Mouse (Mus musculus) erythroblast, embryonic 14.5 days (primary cell): Measurements from ENCODE around the gene Spata48. TPM values are rescaled to one million over a fixed set of nuclear protein-coding genes. Genes with fewer than 3 reads are reported as not detected.

Experiments
- H3K27me3 ChIP-seq: 2 replicates; pipeline ENCODE4 v1.6.1; 2012; ENCODE audit warnings: inconsistent platforms; ENCODE audit not compliant: control insufficient read depth
- H3K36me3 ChIP-seq: 2 replicates; pipeline ENCODE4 v1.6.1; 2012; ENCODE audit warnings: mild to moderate bottlenecking, inconsistent platforms; ENCODE audit not compliant: control insufficient read depth
- H3K4me1 ChIP-seq: 2 replicates; pipeline ENCODE4 v1.6.1; 2012; ENCODE audit warnings: inconsistent platforms; ENCODE audit not compliant: control insufficient read depth
- H3K4me3 ChIP-seq: replicated peaks from 2 replicates; pipeline ENCODE3; 2012; ENCODE audit warnings: moderate library complexity, mild to moderate bottlenecking, inconsistent platforms
- H3K9me3 ChIP-seq: 2 replicates; pipeline ENCODE4 v1.6.1; 2012; ENCODE audit warnings: low read length, inconsistent platforms, mixed read lengths; ENCODE audit not compliant: control insufficient read depth
- GATA1 ChIP-seq: IDR thresholded peaks from 2 replicates; pipeline ENCODE4 v1.6.1; 2012; ENCODE audit warnings: low read length, inconsistent platforms, mixed read lengths
- TAL1 ChIP-seq: IDR thresholded peaks from 3 replicates; pipeline ENCODE4 v1.6.1; 2012; ENCODE audit warnings: low read length, inconsistent platforms, mixed read lengths
- polyA plus RNA-seq: library from polyadenylated mRNA; stranded (reverse); fragments of >175 nt; gene quantifications from 2 replicates; pipeline ENCODE4 v1.2.3, GENCODE M21; 2012

Spata48 gene
- 0.16 and 0.26 TPM in 2 replicates for polyA plus RNA-seq

- no peak for TF ChIP-seq GATA1
- TF ChIP-seq TAL1, result no peak
- H3K27me3 ChIP-seq, result no peaks in the 10 kb centered on the region
- H3K4me3 ChIP-seq, result peak within 1 kb of the TSS; percentile 88
- no peaks in the 10 kb centered on the region for H3K9me3 ChIP-seq
- H3K4me1 ChIP-seq, result peaks cover 19% of the 10 kb centered on the region
- H3K36me3 ChIP-seq, result no peaks in the 10 kb centered on the region
Measured at GRCm38 (mm10) chr11:11461635-11462560, at the start of gene Spata48, which contains the start of gene Zpbp. Gene Spata48, plus strand, starts transcription at chr11:11462094. Gene Zpbp, minus strand, starts transcription at chr11:11462408.

DNA sequence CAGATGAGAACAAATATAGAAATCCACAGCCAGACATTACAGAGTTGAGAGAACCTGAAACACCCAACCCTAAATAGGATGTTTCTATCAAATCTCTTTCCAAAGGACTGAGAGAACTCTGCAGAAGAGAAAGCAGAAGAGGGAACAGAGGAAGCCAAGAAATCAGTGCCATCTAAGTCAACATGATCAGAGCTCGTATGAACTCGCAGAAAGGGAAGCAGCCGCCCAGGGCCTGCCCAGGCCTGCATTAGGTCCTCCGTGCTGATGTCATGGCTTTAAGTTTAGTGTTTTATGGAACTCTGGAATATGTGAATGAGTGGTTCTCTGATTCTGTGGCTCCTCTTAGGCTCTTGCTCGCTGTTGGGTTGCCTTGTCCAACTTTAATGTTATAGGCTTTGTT lies 47.7 kb upstream of the Spata48 start:
- no peak overlapping the region for H3K4me3 ChIP-seq
- no peaks in the 10 kb centered on the region for H3K9me3 ChIP-seq
- H3K27me3 ChIP-seq, result no peaks in the 10 kb centered on the region
- no peak for TF ChIP-seq GATA1
- TF ChIP-seq TAL1, result no peak
- no peaks in the 10 kb centered on the region for H3K36me3 ChIP-seq
- H3K4me1 ChIP-seq, result no peaks in the 10 kb centered on the region

DNA sequence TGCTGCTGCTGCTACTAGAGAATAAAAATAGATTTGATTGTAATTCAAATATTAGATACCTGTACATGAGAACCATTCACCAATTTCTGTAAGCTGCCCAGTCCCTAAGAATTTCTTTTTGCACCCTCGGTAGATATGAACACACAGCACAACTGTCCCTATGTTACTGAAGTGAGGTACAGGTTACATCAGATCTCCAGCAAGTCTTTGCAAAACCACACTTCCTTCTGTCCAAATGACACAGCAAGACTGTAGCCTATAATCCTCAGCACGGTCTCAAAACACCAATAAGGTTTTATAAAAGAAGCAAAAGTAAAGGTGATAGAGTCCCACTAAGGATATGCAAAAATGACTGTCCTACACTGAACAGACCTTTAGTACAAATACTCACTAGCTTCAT lies 44.5 kb upstream of the Spata48 start:
- Histone ChIP-seq H3K9me3 (no peaks in the 10 kb centered on the region), H3K36me3 (no peaks in the 10 kb centered on the region), H3K4me3 (no peak overlapping the region), H3K4me1 (no peaks in the 10 kb centered on the region), H3K27me3 (no peaks in the 10 kb centered on the region)
- no peak for TF ChIP-seq GATA1

DNA sequence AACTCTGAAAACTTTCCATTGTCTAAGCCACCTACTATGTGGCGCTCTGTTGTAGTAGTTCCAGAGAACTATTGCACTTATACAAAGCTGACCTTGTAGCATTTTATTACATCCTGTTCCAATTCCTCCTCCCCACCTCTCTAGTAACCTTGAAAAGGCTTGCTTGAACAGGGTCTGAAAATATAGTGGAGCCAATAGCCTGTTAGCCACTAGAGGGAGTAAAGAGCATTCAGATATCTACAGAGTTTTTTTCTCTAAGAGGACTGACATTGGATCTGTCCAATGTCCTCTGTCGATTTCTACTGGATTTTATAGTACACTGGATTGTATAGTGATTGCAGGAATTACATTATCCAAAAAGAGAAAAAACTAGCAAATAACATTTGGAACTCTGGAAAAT lies 6.9 kb upstream of the Spata48 start:
- Histone ChIP-seq H3K4me3 (no peak overlapping the region), H3K4me1 (no peaks in the 10 kb centered on the region), H3K36me3 (no peaks in the 10 kb centered on the region), H3K27me3 (no peaks in the 10 kb centered on the region), H3K9me3 (no peaks in the 10 kb centered on the region)
- TF ChIP-seq GATA1 (no peak), TAL1 (no peak)

GRCm38 (mm10) chr11:11462561-11462890 lies 632 bp downstream of the Spata48 start:
- TF ChIP-seq TAL1 (no peak), GATA1 (no peak)
- Histone ChIP-seq H3K36me3 (no peaks in the 10 kb centered on the region), H3K9me3 (no peaks in the 10 kb centered on the region), H3K4me1 (peaks cover 19% of the 10 kb centered on the region), H3K27me3 (no peaks in the 10 kb centered on the region), H3K4me3 (peak overlapping the region; percentile 88)

DNA sequence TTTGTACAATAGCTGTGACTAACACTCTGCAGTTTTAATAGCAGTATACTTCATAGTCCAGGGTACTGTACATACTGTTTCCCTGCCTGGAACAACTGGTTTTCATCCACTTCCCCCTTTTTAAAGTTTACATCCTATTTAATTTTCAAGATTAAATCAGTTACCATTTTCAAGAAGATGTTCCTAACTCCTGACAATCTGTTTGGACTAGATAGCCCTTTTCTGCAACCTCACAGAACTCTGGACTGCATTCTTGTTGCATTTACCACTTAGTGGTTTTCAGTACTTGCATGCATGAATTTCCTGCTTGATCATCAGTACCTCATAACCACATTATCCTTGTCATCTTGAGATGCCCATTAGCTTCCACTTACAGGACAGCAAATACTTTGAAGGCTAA lies 7.0 kb downstream of the Spata48 start:
- Histone ChIP-seq H3K9me3 (no peaks in the 10 kb centered on the region), H3K4me1 (no peaks in the 10 kb centered on the region), H3K4me3 (no peak overlapping the region), H3K36me3 (no peaks in the 10 kb centered on the region), H3K27me3 (no peaks in the 10 kb centered on the region)
- TF ChIP-seq GATA1, result no peak
- TF ChIP-seq TAL1, result no peak

- H3K4me3 ChIP-seq, result no peak overlapping the region
- TF ChIP-seq TAL1 (no peak), GATA1 (no peak)
Measured at GRCm38 (mm10) chr11:11484378-11484777, 22.5 kb downstream of the Spata48 start.

DNA sequence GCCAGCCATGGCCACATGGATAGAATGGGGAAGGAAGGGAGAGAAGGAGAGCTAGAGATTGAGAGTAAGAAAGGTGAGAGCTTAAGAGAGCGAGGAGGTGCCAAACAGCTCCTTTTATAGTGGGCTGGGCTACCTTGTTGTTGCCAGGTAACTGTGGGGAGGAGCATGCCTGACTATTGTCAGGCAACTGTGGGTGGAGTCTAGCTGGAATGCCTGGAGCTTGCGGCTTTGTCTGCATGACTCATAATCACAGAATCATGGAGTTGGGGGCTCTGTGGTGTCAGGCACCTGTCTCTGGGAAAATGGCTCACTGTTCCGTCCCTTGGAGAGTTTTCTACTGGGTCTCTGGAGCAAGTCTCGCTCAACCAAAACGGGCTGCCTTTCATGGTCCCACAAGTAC lies 30.1 kb downstream of the Spata48 start:
- Histone ChIP-seq H3K9me3 (no peaks in the 10 kb centered on the region), H3K4me1 (no peaks in the 10 kb centered on the region), H3K4me3 (no peak overlapping the region), H3K36me3 (no peaks in the 10 kb centered on the region), H3K27me3 (no peaks in the 10 kb centered on the region)
- TF ChIP-seq TAL1 (no peak), GATA1 (no peak)

More at GRCm38 (mm10) chr11:11484378-11484777, 22.5 kb downstream of the Spata48 start:
- Histone ChIP-seq H3K4me1 (peaks cover 7% of the 10 kb centered on the region), H3K27me3 (no peaks in the 10 kb centered on the region), H3K36me3 (no peaks in the 10 kb centered on the region), H3K9me3 (no peaks in the 10 kb centered on the region)

- TF ChIP-seq TAL1, result no peak
- no peak for TF ChIP-seq GATA1
Measured at GRCm38 (mm10) chr11:11495697-11496096, 33.8 kb downstream of the Spata48 start.

GRCm38 (mm10) chr11:11499944-11500343 lies 38.0 kb downstream of the Spata48 start:
- Histone ChIP-seq H3K36me3 (no peaks in the 10 kb centered on the region), H3K4me1 (no peaks in the 10 kb centered on the region; the same call in 1 of the 2 replicates), H3K4me3 (no peak overlapping the region), H3K9me3 (no peaks in the 10 kb centered on the region), H3K27me3 (no peaks in the 10 kb centered on the region)
- TF ChIP-seq TAL1, result no peak
- TF ChIP-seq GATA1, result no peak

More at GRCm38 (mm10) chr11:11495697-11496096, 33.8 kb downstream of the Spata48 start:
- Histone ChIP-seq H3K9me3 (no peaks in the 10 kb centered on the region), H3K4me3 (no peak overlapping the region), H3K36me3 (no peaks in the 10 kb centered on the region), H3K4me1 (no peaks in the 10 kb centered on the region; the same call in 1 of the 2 replicates), H3K27me3 (no peaks in the 10 kb centered on the region)
